Mouse (Mus musculus): ENCODE results near the gene Mtfr1l. TPM values are rescaled to one million over a fixed set of nuclear protein-coding genes. Genes with fewer than 3 reads are reported as not detected.

Mtfr1l gene
- polyA plus RNA-seq, 1 experiment from 2014 or later = 165 TPM

DNA sequence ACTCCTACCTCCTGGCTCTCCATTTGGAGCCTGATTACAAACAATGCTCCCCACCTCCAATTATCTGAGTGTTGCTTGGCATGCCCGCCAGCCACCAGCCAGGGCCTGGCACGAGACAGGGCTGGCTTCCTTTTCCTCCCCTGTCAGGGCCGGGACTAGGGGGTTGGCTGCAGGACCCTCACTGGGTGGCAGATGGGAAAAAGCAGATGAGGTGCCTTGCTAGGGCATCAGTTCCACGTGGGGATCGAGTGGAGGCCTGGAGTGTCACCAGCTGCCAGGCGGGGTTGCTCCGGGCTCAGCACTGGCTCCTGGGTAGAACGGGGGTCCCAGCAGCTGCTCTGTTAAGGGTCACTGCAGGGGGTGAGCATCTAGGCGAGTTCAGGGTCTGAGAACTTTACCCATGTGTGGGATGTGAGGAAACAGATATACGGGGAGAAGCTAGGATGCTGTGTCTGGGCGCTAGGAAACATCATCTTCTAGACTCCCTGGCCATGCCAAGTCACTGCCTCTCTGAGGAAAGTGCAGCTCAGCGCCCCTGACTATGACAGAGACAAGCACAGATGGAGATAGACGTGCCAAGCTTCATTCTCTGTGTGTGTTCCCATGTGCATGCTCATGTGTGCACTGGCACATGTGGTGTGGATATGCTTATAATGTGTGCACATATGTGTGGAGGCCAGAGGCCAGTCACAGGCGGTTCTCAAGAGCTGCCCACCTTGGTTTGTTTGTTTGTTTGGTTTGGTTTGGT lies 35.7 kb upstream of the Mtfr1l start:
- peak; percentile 16; the same call in 1 of the 2 replicates for ATAC-seq (ENCODE audit: low read depth)
- Histone ChIP-seq H3K36me3 (0 out of 2 replicates have a peak, but pooled peaks cover 4% of the 10 kb centered on the region), H3K9ac (0 out of 2 replicates have a peak overlapping the region, but pooled peaks have one; percentile 12), H3K4me3 (no peak overlapping the region), H3K4me2 (no peak overlapping the region), H3K27ac (replicated peaks) (peak overlapping the region; percentile 75), H3K4me1 (replicated peaks) (peaks cover 49% of the 10 kb centered on the region), H3K27me3 (no peaks in the 10 kb centered on the region), H3K9me3 (no peaks in the 10 kb centered on the region)
- 54% methylated on average over 14 of the region's 14 CpGs for WGBS

DNA sequence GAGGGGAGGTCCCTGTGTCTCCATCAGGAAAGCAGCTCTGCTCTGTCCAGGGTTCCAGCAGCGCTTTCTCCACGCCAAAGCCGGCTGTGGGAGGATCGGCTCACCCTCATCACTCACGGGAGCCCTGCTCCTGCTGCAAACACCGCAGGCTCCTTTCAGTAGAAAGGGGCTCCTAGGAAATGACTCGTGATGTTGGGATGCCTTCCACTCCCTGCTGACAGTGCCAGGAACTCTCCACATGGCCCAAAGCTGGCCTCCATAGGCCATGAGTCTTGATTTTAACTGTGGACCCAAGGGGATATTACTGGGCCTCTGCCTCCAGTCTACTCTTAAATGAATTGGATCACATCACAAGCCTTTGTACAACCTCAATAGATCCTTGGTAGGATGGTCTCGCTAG lies 34.6 kb upstream of the Mtfr1l start:
- no peak for ATAC-seq (ENCODE audit: low read depth)
- no peaks in the 10 kb centered on the region for H3K9me3 ChIP-seq
- no peak overlapping the region for H3K4me2 ChIP-seq
- H3K9ac ChIP-seq = no peak overlapping the region
- peaks cover 14% of the 10 kb centered on the region for H3K36me3 ChIP-seq
- 79% methylated on average over 8 of the region's 8 CpGs for WGBS
- no peaks in the 10 kb centered on the region for H3K27me3 ChIP-seq
- no peak overlapping the region for H3K4me3 ChIP-seq
- peaks cover 42% of the 10 kb centered on the region for H3K4me1 ChIP-seq (replicated peaks)
- H3K27ac ChIP-seq (replicated peaks) = peak overlapping the region; percentile 75

DNA sequence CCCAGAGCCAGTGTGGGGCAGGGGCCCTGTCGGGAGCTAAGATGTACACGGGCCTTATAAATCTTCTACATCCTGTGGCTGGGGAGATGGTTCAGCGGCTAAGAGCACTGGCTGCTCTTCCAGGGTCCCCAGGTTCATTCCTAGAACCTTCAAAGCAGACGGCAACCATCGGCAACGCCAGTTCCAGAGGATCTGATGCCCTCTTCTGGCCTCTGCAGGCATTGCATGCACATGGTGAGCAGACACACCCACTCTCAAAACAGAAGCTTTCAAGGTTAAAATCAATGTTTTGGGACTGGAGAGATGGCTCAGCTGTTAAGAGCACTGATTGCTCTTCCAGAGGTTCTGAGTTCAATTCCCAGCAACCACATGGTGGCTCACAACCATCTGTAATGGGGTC lies 34.0 kb upstream of the Mtfr1l start:
- no peak for ATAC-seq (ENCODE audit: low read depth)
- Histone ChIP-seq H3K9ac (no peak overlapping the region), H3K9me3 (no peaks in the 10 kb centered on the region), H3K4me1 (replicated peaks) (peaks cover 42% of the 10 kb centered on the region), H3K4me2 (no peak overlapping the region), H3K27ac (replicated peaks) (no peak overlapping the region), H3K27me3 (no peaks in the 10 kb centered on the region), H3K4me3 (no peak overlapping the region), H3K36me3 (peaks cover 20% of the 10 kb centered on the region)
- WGBS = 70% methylated on average over 6 of the region's 6 CpGs

GRCm38 (mm10) chr4:134567377-134568226 lies 32.4 kb upstream of the Mtfr1l start:
- peak; percentile 74 for ATAC-seq (ENCODE audit: low read depth)
- H3K27ac ChIP-seq (replicated peaks) = peak overlapping the region; percentile 81
- H3K27me3 ChIP-seq = no peaks in the 10 kb centered on the region
- no peak overlapping the region; the same call in 1 of the 2 replicates for H3K4me2 ChIP-seq
- no peak overlapping the region; the same call in 1 of the 2 replicates for H3K9ac ChIP-seq
- H3K4me1 ChIP-seq (replicated peaks) = peaks cover 38% of the 10 kb centered on the region
- peaks cover 24% of the 10 kb centered on the region for H3K36me3 ChIP-seq
- H3K4me3 ChIP-seq = no peak overlapping the region
- 12% methylated on average over 19 of the region's 19 CpGs for WGBS
- H3K9me3 ChIP-seq = no peaks in the 10 kb centered on the region

DNA sequence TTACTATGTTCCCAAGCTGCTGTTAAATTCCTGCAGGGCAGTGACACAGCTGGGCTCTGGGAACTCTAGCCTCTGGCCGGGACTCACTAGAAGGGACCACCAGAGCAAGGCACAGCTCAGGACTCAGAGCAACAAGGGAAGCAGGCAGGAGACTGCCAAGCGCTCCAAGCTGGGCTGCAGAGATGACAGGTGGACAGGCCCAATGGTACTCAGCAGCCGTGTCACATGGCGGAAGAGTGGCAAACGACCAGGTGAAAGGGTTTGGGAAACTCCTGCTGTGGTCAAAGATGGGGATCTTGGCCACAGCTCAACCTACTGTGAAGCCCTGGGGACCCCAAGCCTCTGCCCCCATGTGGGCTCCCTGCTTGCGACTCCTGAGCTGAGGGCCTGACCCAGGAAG lies 28.9 kb upstream of the Mtfr1l start:
- Histone ChIP-seq H3K27ac (replicated peaks) (no peak overlapping the region), H3K9ac (no peak overlapping the region), H3K4me3 (no peak overlapping the region), H3K4me2 (no peak overlapping the region), H3K4me1 (replicated peaks) (peaks cover 15% of the 10 kb centered on the region), H3K27me3 (no peaks in the 10 kb centered on the region), H3K9me3 (no peaks in the 10 kb centered on the region), H3K36me3 (peaks cover 29% of the 10 kb centered on the region)
- ATAC-seq (ENCODE audit: low read depth) = no peak
- 84% methylated on average over 6 of the region's 6 CpGs for WGBS

- Histone ChIP-seq H3K27me3 (no peaks in the 10 kb centered on the region), H3K9me3 (no peaks in the 10 kb centered on the region), H3K27ac (replicated peaks) (no peak overlapping the region), H3K36me3 (peaks cover 28% of the 10 kb centered on the region), H3K4me3 (no peak overlapping the region), H3K4me1 (replicated peaks) (peaks cover 18% of the 10 kb centered on the region), H3K4me2 (no peak overlapping the region), H3K9ac (no peak overlapping the region)
- WGBS = 91% methylated on average over 16 of the region's 16 CpGs
- no peak for ATAC-seq (ENCODE audit: low read depth)
These were observed 28.4 kb upstream of the Mtfr1l start for GRCm38 (mm10) chr4:134563624-134564023.

GRCm38 (mm10) chr4:134562014-134562413 lies 26.8 kb upstream of the Mtfr1l start:
- Histone ChIP-seq H3K4me3 (no peak overlapping the region), H3K4me1 (replicated peaks) (peaks cover 17% of the 10 kb centered on the region), H3K4me2 (no peak overlapping the region), H3K9me3 (no peaks in the 10 kb centered on the region), H3K27me3 (no peaks in the 10 kb centered on the region), H3K9ac (no peak overlapping the region), H3K27ac (replicated peaks) (no peak overlapping the region), H3K36me3 (peaks cover 26% of the 10 kb centered on the region)
- 89% methylated on average over 2 of the region's 2 CpGs for WGBS
- no peak for ATAC-seq (ENCODE audit: low read depth)

- no peak for ATAC-seq (ENCODE audit: low read depth)
- no peak overlapping the region for H3K4me3 ChIP-seq
- peaks cover 20% of the 10 kb centered on the region for H3K4me1 ChIP-seq (replicated peaks)
- 95% methylated on average over 8 of the region's 8 CpGs for WGBS
- H3K9me3 ChIP-seq = no peaks in the 10 kb centered on the region
- H3K9ac ChIP-seq = no peak overlapping the region
- H3K36me3 ChIP-seq = peaks cover 24% of the 10 kb centered on the region
- no peak overlapping the region for H3K4me2 ChIP-seq
- H3K27ac ChIP-seq (replicated peaks) = no peak overlapping the region
- H3K27me3 ChIP-seq = no peaks in the 10 kb centered on the region
These were observed 25.5 kb upstream of the Mtfr1l start for GRCm38 (mm10) chr4:134560699-134561098.

- no peak overlapping the region for H3K4me2 ChIP-seq
- no peaks in the 10 kb centered on the region for H3K27me3 ChIP-seq
- H3K9me3 ChIP-seq = no peaks in the 10 kb centered on the region
- H3K4me3 ChIP-seq = no peak overlapping the region
- ATAC-seq (ENCODE audit: low read depth) = no peak
- H3K4me1 ChIP-seq (replicated peaks) = peaks cover 20% of the 10 kb centered on the region
- WGBS = 85% methylated on average over 7 of the region's 7 CpGs
- 0 out of 2 replicates have a peak, but pooled peaks cover 10% of the 10 kb centered on the region for H3K36me3 ChIP-seq
- H3K27ac ChIP-seq (replicated peaks) = no peak overlapping the region
- H3K9ac ChIP-seq = no peak overlapping the region
These were observed 24.0 kb upstream of the Mtfr1l start for GRCm38 (mm10) chr4:134559154-134559553.

GRCm38 (mm10) chr4:134558570-134559113 lies 23.5 kb upstream of the Mtfr1l start:
- WGBS = 56% methylated on average over 9 of the region's 9 CpGs
- no peak overlapping the region for H3K4me3 ChIP-seq
- H3K27me3 ChIP-seq = no peaks in the 10 kb centered on the region
- H3K36me3 ChIP-seq = 0 out of 2 replicates have a peak, but pooled peaks cover 10% of the 10 kb centered on the region
- 0 out of 2 replicates have a peak overlapping the region, but pooled peaks have one; percentile 29 for H3K27ac ChIP-seq (replicated peaks)
- peaks cover 20% of the 10 kb centered on the region for H3K4me1 ChIP-seq (replicated peaks)
- H3K9me3 ChIP-seq = no peaks in the 10 kb centered on the region
- no peak overlapping the region for H3K9ac ChIP-seq
- ATAC-seq (ENCODE audit: low read depth) = no peak
- H3K4me2 ChIP-seq = no peak overlapping the region

- peak overlapping the region; percentile 29 for H3K27ac ChIP-seq (replicated peaks)
- no peak overlapping the region for H3K4me3 ChIP-seq
- no peak overlapping the region for H3K9ac ChIP-seq
- H3K27me3 ChIP-seq = no peaks in the 10 kb centered on the region
- 11% methylated on average over 16 of the region's 16 CpGs for WGBS
- no peaks in the 10 kb centered on the region for H3K9me3 ChIP-seq
- no peak overlapping the region for H3K4me2 ChIP-seq
- H3K36me3 ChIP-seq = 0 out of 2 replicates have a peak, but pooled peaks cover 5% of the 10 kb centered on the region
- no peak for ATAC-seq (ENCODE audit: low read depth)
- H3K4me1 ChIP-seq (replicated peaks) = peaks cover 20% of the 10 kb centered on the region
These were observed 22.6 kb upstream of the Mtfr1l start for GRCm38 (mm10) chr4:134557626-134558249.
